Mouse (Mus musculus) ES-Bruce4 (cell line): Measurements from ENCODE around the gene Idnk. TPM values are rescaled to one million over a fixed set of nuclear protein-coding genes. Genes with fewer than 3 reads are reported as not detected.

Experiments used
- H3K27ac ChIP-seq: 2 replicates; pipeline ENCODE4 v1.5.1; 2012; ENCODE audit warnings: low read length, inconsistent platforms; ENCODE audit not compliant: insufficient read depth
- H3K27me3 ChIP-seq: 2 replicates; pipeline ENCODE4 v1.6.1; 2012; ENCODE audit warnings: mild to moderate bottlenecking, low read length, inconsistent platforms; ENCODE audit not compliant: control insufficient read depth, poor library complexity, insufficient read depth, severe bottlenecking
- H3K36me3 ChIP-seq: 2 replicates; pipeline ENCODE4 v1.6.1; 2012; ENCODE audit warnings: inconsistent platforms, mild to moderate bottlenecking, low read length, moderate library complexity; ENCODE audit not compliant: control insufficient read depth, poor library complexity, insufficient read depth, severe bottlenecking
- H3K4me1 ChIP-seq: one replicate; pipeline ENCODE4 v1.8.1; 2011; ENCODE audit warnings: low read length; ENCODE audit not compliant: control insufficient read depth, insufficient read depth
- H3K4me3 ChIP-seq: 2 replicates; pipeline ENCODE4 v1.5.1; 2011; ENCODE audit warnings: low read depth, mild to moderate bottlenecking, low read length
- H3K9ac ChIP-seq: 2 replicates; pipeline ENCODE4 v1.6.1; 2012; ENCODE audit warnings: low read depth, mild to moderate bottlenecking, inconsistent platforms; ENCODE audit not compliant: poor library complexity, severe bottlenecking
- H3K9me3 ChIP-seq: replicated peaks from 2 replicates; pipeline ENCODE4 v1.6.1; 2012; ENCODE audit warnings: mild to moderate bottlenecking, low read length, inconsistent platforms; ENCODE audit not compliant: control insufficient read depth, poor library complexity, insufficient read depth, severe bottlenecking
- CTCF ChIP-seq: IDR thresholded peaks from one replicate; pipeline ENCODE4 v1.8.1; 2011; ENCODE audit warnings: low read depth, low read length
- EP300 ChIP-seq: IDR thresholded peaks from 2 replicates; pipeline ENCODE4 v1.6.1; 2011; ENCODE audit warnings: low read depth, low read length; ENCODE audit not compliant: insufficient read depth
- POLR2A ChIP-seq: IDR thresholded peaks from one replicate; pipeline ENCODE4 v1.8.1; 2011; ENCODE audit warnings: low read length; ENCODE audit not compliant: insufficient read depth
- polyA plus RNA-seq: library from polyadenylated mRNA; stranded (reverse); fragments of >200 nt; gene quantifications from 2 replicates; pipeline ENCODE4 v1.2.4, GENCODE M21; 2011; ENCODE audit warnings: low read depth; ENCODE audit not compliant: missing spikeins, insufficient read depth, insufficient read length

Idnk gene
- polyA plus RNA-seq, 1 experiment, result 25.1 TPM

- Histone ChIP-seq H3K9me3 (no peaks in the 10 kb centered on the region), H3K4me3 (no peak overlapping the region), H3K27ac (no peak overlapping the region), H3K36me3 (no peaks in the 10 kb centered on the region), H3K9ac (no peak overlapping the region), H3K27me3 (no peaks in the 10 kb centered on the region), H3K4me1 (no peaks in the 10 kb centered on the region)
- TF ChIP-seq POLR2A, result no peak
- no peak for TF ChIP-seq EP300
- TF ChIP-seq CTCF, result no peak
These were observed 45.5 kb downstream of the Idnk start for GRCm38 (mm10) chr13:58202903-58203302.

- TF ChIP-seq CTCF (no peak), POLR2A (no peak), EP300 (no peak)
- no peaks in the 10 kb centered on the region for H3K9me3 ChIP-seq
- no peaks in the 10 kb centered on the region for H3K36me3 ChIP-seq
- H3K27me3 ChIP-seq, result no peaks in the 10 kb centered on the region
- no peak overlapping the region for H3K27ac ChIP-seq
- no peaks in the 10 kb centered on the region for H3K4me1 ChIP-seq
- H3K9ac ChIP-seq, result no peak overlapping the region
- H3K4me3 ChIP-seq, result no peak overlapping the region
These were observed 46.8 kb downstream of the Idnk start for GRCm38 (mm10) chr13:58204202-58204601.

DNA sequence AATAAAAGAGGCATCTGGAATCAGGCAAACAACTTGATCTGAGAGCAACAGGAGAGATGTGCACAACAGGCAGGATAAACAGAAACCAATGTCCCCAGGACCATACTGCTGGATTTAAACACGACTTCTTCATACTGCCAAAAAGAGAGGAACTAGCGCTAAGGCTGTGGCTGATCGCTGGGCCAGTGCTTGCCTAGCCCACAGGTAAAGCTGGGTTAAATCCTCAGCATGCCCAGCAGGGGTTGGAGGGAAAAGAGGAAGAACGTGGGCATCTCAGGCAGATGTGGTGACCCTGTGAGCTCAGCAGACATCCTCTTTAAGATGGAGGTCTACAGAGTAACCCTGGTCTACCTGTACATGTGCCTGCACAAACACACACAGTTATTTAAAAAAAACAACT lies 47.5 kb downstream of the Idnk start:
- Histone ChIP-seq H3K4me3 (no peak overlapping the region), H3K36me3 (no peaks in the 10 kb centered on the region), H3K27me3 (no peaks in the 10 kb centered on the region), H3K27ac (no peak overlapping the region), H3K4me1 (no peaks in the 10 kb centered on the region), H3K9ac (no peak overlapping the region), H3K9me3 (no peaks in the 10 kb centered on the region)
- TF ChIP-seq EP300, result no peak
- TF ChIP-seq POLR2A, result no peak
- TF ChIP-seq CTCF, result no peak

DNA sequence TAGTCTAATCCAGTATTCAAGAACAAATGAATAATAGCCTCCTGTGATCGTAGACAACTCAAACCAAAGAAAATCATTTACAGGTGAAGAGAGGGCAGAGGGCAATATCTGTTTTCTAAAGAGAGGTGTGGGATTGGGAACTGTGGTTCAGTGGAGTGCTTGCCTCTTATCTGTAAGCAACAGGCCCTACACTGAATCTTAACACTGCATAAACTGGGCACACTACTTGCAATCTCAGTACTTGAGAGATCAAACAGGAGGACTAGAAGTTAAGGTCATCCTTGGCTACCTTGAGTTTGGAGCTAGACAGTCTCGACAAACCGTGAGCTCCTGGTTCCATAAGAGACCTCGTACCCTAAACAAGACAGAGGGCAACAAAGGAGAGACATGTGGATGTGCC lies 48.6 kb downstream of the Idnk start:
- H3K4me3 ChIP-seq, result no peak overlapping the region
- H3K27ac ChIP-seq, result no peak overlapping the region
- no peak for TF ChIP-seq CTCF
- no peak for TF ChIP-seq POLR2A
- TF ChIP-seq EP300, result no peak
- H3K9ac ChIP-seq, result no peak overlapping the region
- H3K9me3 ChIP-seq, result no peaks in the 10 kb centered on the region
- no peaks in the 10 kb centered on the region for H3K27me3 ChIP-seq
- no peaks in the 10 kb centered on the region for H3K4me1 ChIP-seq
- H3K36me3 ChIP-seq, result no peaks in the 10 kb centered on the region; the same call in 1 of the 2 replicates

DNA sequence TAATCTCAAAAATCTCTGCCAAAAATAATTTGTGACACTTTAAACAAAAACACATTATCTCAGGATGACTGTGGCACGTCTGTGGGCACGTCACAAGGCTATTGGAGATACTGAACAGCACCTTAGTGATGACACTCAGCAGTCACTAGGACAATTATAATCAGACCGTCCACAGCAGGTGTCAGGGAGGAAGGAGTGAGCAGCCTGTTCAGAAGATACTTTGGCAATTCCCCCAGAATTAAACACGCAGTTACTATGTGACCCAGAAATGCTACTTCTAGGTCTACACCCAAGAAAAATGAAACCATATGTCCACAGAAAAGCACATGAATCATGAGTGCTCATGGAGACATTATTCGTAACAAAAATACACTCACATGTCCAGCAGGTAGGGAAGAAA lies 53.0 kb downstream of the Idnk start:
- H3K36me3 ChIP-seq, result no peaks in the 10 kb centered on the region; the same call in 1 of the 2 replicates
- no peak overlapping the region for H3K4me3 ChIP-seq
- TF ChIP-seq EP300 (no peak), POLR2A (no peak), CTCF (no peak)
- no peaks in the 10 kb centered on the region for H3K9me3 ChIP-seq
- no peaks in the 10 kb centered on the region for H3K4me1 ChIP-seq
- no peak overlapping the region for H3K9ac ChIP-seq
- H3K27me3 ChIP-seq, result no peaks in the 10 kb centered on the region
- H3K27ac ChIP-seq, result no peak overlapping the region

- H3K27ac ChIP-seq, result no peak overlapping the region
- no peak for TF ChIP-seq EP300
- no peak for TF ChIP-seq CTCF
- TF ChIP-seq POLR2A, result no peak
- no peaks in the 10 kb centered on the region for H3K4me1 ChIP-seq
- H3K4me3 ChIP-seq, result no peak overlapping the region
- H3K9ac ChIP-seq, result no peak overlapping the region
- no peaks in the 10 kb centered on the region for H3K27me3 ChIP-seq
- no peaks in the 10 kb centered on the region; the same call in 1 of the 2 replicates for H3K36me3 ChIP-seq
- H3K9me3 ChIP-seq, result no peaks in the 10 kb centered on the region
These were observed 55.1 kb downstream of the Idnk start for GRCm38 (mm10) chr13:58212530-58212929.
